Mouse (Mus musculus): ENCODE measurements around the gene Espn.

DNA sequence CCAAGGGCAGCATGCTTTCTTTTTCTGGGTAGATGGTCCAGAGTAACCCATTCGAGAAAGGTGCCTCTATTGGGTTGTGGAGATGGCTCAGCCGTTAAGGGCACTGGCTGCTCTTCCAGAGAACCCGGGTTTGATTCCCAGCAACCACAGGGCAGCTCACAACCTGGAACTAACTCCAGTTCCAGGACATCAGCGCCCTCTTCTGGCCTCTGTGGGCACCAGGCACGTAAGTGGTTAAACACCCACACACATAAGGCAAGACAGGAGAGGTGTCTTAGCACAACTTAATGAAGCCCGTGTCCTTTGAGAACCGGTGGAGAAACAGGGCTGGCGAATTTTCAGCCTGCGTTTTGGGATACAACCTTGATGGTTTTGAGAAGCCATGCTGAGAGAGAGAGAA, 77.6 kb downstream of the Espn start:
- TF ChIP-seq CTCF (IDR thresholded peaks at IDR 0.05; ENCODE audit: borderline replicate concordance, insufficient read depth, low read length): no peak
- no peak for TF ChIP-seq POLR2A (IDR thresholded peaks at IDR 0.05; ENCODE audit: low read depth, low read length)

Measured in embryonic fibroblast, embryonic 13.5 days (primary cell).